Mouse (Mus musculus) left cerebral cortex, postnatal 36 days (tissue): ENCODE results near the gene Slc7a7. TPM values are rescaled to one million over a fixed set of nuclear protein-coding genes. Genes with fewer than 3 reads are reported as not detected.
A peak's percentile ranks its signal among the peaks of the same experiment; 100 is the strongest.
"Not testable (repeated sequence)": the region's sequence is repeated elsewhere in the genome, so short reads cannot be mapped to it uniquely, and the experiment has no call there.

Experiments
- DNase-seq, 2 experiments: peaks; one replicate each; pipeline ENCODE4 v3.0.0; 2021 to 2022; ENCODE audit warnings: low spot score in 2 of 2, mixed read lengths in 1 of 2
- intact Hi-C: fragments of 180-260 bp; cut with DNase I; formaldehyde crosslinking; loops from one replicate; pipeline ENCODE4 v1.15.1; 2025
- total RNA-seq, 2 experiments: library from RNA; stranded (reverse); gene quantifications; 2 replicates each; pipeline ENCODE4 v1.2.3; 2021

The Slc7a7 gene
- total RNA-seq, 2 experiments from 2014 or later: 1.9 TPM

GRCm38 (mm10) chr14:54384396-54384795, 33.2 kb downstream of the Slc7a7 start:
- intact Hi-C loops: no loop called here
- DNase-seq: no peak

GRCm38 (mm10) chr14:54383355-54383771, 34.2 kb downstream of the Slc7a7 start:
- no peak for DNase-seq
- intact Hi-C loops: no loop called here

DNA sequence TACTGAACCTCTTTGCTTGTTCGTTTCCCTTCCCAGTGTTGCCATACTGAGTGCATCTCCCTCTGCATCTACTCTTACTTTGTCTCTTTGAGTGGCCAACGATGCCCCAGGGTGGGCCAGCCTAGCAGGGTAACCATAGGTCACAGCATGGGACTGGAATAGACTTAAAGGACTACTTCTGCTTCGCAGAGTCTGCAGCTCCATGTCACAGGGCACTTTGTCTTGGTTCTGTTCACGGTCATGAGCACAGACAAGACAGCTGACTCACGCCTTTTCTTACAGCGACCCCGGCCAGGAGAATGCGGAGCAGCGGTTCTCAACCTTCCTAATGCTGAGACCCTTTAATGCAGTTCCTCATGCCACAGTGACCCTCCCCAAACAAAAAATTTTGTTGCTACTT, 34.9 kb downstream of the Slc7a7 start:
- intact Hi-C loops: no loop called here
- no peak for DNase-seq

GRCm38 (mm10) chr14:54381816-54382215, 35.8 kb downstream of the Slc7a7 start:
- intact Hi-C loops: no loop called here

GRCm38 (mm10) chr14:54380616-54381015, 37.0 kb downstream of the Slc7a7 start:
- intact Hi-C loops: no loop called here
- no peak for DNase-seq

More at GRCm38 (mm10) chr14:54381816-54382215, 35.8 kb downstream of the Slc7a7 start:
- no peak for DNase-seq

- intact Hi-C loops: loop anchor here (5.0 kb wide), 1 partner anchor 33 kb away; no protein-coding TSS in a partner anchor
- DNase-seq: no peak
Observed at GRCm38 (mm10) chr14:54379571-54379970, 38.0 kb downstream of the Slc7a7 start.

- no peak for DNase-seq
- intact Hi-C loops: loop anchor here (5.0 kb wide), 1 partner anchor 35 kb away; no protein-coding TSS in a partner anchor
Observed at GRCm38 (mm10) chr14:54377166-54377565, 40.4 kb downstream of the Slc7a7 start.

GRCm38 (mm10) chr14:54375916-54376315, 41.7 kb downstream of the Slc7a7 start:
- no peak for DNase-seq
- intact Hi-C loops: loop anchor here (5.0 kb wide), 1 partner anchor 36 kb away; no protein-coding TSS in a partner anchor

GRCm38 (mm10) chr14:54372923-54373322, 44.7 kb downstream of the Slc7a7 start:
- intact Hi-C loops: no loop called here
- no peak for DNase-seq

DNA sequence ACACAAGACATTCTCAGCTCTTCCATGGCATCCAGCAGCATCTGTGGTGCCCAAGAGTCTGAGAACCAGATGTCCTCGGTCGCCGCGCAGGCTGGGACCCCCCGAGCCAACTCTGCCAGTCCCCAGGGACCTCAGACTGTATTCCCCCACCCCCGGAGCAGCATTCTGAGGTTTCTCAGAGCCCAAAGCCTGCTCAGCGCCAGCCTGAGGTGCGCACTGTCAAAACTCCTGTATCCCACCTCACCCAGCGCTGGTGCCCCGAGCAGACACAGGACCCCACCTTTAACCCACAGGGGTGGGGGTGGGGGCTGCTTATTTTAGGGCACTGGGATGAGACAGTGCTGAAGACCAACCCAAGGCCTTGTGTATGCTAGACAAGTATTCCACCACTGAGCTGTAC, 46.1 kb downstream of the Slc7a7 start:
- DNase-seq: no peak
- intact Hi-C loops: no loop called here

- intact Hi-C loops: no loop called here
- no peak for DNase-seq
Observed at GRCm38 (mm10) chr14:54370595-54370994, 47.0 kb downstream of the Slc7a7 start.

GRCm38 (mm10) chr14:54369372-54369771, 48.2 kb downstream of the Slc7a7 start:
- no peak for DNase-seq
- intact Hi-C loops: no loop called here

DNA sequence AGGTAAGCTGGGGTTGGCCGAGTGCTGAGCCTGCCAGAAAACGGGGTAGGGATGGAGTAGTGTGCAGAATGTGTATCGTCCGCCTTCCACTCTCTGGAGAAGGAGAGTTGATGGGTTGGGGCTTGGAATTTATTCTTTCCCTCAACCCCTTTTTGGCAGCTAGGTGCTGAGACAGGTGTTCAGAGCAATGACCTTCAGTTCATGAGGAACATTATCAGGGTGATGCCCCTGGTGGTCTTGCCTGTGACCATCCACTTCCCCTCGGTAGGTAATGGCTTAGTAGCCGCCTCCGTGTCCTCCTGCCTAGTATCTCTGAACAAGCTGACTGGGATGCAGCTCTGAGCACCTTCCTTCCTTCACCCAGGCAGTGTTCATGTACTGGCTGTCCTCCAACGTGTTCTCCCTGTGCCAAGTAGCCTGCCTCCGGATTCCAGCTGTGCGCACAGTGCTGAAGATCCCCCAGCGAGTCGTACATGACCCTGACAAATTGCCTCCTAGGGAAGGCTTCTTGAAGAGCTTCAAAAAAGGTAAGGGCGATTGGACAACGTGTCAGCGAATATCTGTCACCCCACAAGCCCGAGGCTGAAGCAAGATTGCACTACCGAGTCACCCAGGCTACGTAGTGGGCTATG, 50.0 kb downstream of the Slc7a7 start:
- intact Hi-C loops: no loop called here
- DNase-seq: no peak

DNA sequence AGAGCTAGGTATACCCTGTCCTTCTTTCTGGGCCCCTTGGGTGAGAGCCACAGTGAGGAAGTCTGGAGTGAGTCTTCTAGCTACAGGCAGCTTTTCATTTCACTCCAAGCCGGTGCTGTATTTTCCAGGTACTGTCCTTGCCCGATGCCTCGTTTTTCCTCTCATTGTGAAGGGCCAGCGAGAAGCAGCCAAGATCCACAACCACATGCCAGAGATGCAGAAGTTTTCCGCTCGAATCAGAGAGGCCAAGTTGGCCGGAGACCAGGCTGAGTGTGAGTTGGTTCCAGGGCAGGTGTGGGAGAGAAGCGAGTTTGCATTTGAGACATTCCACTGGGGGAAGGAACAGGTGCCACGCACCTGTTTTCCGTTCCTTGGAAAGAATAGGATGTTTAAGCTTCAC, 51.0 kb downstream of the Slc7a7 start:
- intact Hi-C loops: no loop called here
- DNase-seq: no peak

DNA sequence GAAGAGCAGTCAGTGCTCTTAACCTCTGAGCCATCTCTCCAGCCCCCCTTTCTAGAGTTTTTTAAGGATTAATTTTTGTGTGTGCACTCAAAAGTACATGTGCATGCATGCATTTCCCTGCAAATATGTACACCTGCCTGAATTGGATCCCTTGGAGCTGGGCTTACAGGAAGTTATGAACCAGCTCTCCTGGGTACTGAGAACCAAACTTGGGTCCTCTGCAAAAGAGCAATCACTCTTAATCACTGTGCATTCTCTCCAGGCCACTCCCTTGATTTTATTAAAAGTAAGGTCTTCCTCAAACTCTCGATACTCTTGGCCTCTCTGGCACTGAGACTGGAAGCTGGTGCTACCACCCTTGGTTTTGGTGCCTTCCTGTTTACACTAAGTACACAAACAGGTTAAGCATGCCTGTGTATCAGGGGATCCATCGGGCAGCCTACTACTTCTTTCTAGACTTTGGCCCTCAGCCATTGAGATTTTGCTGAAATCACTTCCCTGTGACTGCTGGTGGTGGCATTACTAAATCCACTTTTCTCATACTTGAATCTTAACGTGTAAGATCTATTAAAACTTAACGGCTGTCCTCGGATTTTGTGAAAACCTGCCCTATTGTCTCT, 52.4 kb downstream of the Slc7a7 start:
- no peak for DNase-seq
- intact Hi-C loops: no loop called here

DNA sequence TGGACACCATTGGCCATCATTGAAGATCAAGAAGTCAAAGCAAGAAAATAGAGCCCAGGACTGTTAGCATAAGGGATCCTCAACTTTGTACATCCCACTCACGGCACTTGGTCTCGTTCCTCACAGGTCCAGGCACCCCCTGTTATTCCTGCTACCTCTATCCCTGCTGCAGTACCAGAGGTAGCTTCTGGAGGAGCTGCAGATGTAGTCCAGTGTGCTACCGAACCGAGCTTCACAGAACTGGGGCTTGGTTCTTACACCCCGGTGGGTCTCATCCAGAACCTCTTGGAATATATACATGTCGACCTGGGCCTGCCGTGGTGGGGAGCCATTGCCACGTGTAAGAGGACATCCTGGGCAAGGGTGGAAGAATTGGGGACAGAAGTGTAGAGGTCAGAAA, 54.4 kb downstream of the Slc7a7 start:
- intact Hi-C loops: loop anchor here (5.0 kb wide), 1 partner anchor 106 kb away; no protein-coding TSS in a partner anchor

GRCm38 (mm10) chr14:54360577-54361340, 56.8 kb downstream of the Slc7a7 start, which contains the start of gene Oxa1l:
Gene Oxa1l, plus strand, starts transcription at chr14:54360834.
- intact Hi-C loops: loop anchor here (5.0 kb wide), 1 partner anchor 103 kb away; no protein-coding TSS in a partner anchor
- DNase-seq: peak; percentile 94

More for the DNA sequence above, 54.4 kb downstream of the Slc7a7 start:
- DNase-seq: no peak

DNA sequence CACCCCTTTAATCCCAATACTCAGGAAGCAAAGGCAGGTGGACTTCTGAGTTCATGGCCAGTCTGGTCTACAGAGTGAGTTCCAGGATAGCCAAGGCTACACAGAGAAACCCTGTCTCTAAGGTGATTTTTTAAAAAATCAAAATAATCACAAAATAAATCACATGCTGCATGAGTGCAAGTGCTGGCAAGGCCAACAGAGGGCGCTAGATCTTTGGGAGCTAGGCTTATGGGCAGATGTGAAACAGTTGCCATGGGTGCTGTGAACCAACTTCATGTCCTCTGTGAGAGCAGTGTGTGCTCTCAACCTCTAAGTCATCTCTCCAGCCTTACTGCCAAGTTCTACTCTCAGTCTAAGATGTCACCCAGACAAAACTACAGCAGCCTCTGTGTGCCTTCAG, 63.2 kb downstream of the Slc7a7 start:
- intact Hi-C loops: no loop called here
- no peak for DNase-seq

- intact Hi-C loops: no loop called here
- no peak for DNase-seq
Observed at GRCm38 (mm10) chr14:54352314-54352713, 65.3 kb downstream of the Slc7a7 start.

- DNase-seq, intact Hi-C loops: not testable (repeated sequence)
Observed at GRCm38 (mm10) chr14:54350773-54351541, 66.6 kb downstream of the Slc7a7 start.
